Mouse (Mus musculus) brain, adult 2 months (tissue): ENCODE data around the gene Asb5.
"Not testable (repeated sequence)": the region's sequence is repeated elsewhere in the genome, so short reads cannot be mapped to it uniquely, and the experiment has no call there.

Experiments
- DNase-seq: peaks from one replicate; pipeline ENCODE4 v3.0.0; 2011; ENCODE audit warnings: low read depth, low spot score

Gene Asb5

DNA sequence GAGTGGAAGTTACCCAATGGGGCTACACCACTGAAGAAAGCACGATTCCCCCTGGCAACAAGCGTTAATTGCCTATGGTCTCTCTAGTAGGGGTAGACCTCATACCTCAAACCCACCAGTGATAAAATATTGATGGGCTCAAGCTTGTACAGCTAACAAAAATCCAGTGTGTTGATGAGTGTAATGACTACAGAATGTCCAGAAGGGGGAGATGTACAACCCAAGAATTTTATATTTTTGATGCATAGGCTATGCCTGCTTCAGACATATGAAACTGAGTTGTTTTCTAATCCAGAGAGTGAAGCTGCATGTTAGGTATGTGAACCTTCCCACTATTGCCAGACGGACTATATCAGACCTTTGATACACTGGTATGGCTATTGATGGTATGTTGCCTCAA is 7.9 kb downstream of the Asb5 start:
- DNase-seq = peak; percentile 22

GRCm38 (mm10) chr8:54541331-54541730 is 12.0 kb downstream of the Asb5 start:
- no peak for DNase-seq

DNA sequence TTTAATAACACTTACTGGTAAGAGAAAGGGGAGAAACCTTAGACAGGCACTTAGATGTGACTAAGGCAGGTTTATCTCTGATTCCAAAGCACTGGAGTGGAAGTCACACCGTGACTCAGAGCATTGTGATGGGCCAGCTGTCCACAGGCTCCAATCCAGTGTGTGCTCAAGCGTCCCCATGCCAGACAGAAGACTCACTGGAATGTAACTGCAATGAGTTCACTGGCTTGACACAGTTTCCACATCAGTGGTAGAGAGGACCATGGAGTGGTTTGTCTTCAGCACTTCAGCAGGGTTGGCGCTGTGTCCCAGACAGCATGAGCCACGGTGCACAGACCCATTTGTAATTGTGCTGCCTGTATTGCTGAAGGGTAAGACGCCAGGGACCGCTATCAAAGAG is 19.0 kb downstream of the Asb5 start:
- peak; percentile 57 for DNase-seq

DNA sequence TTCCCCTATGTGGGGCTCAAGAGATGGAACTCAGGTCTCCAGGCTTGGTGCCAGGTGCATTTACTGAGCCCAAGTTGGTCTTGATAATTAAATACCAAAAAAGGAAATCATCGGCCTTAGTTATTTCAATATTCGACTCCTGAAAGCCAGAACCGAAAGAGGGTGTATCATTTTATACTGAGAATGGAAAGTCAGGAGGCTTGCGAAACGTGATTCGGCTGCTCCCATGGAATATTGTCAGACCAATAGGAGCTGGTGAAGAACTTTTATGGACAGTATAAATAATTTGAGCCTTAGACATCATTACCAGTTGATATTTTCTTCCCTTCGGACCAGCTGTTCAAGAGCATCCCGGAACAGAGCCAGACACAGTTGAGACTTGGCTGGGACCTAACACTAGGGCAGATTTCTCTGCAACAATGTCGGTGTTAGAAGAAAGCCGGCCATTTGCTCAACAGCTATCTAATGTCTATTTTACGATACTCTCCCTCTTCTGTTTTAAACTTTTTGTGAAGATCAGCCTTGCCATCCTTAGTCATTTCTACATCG is 20.7 kb downstream of the Asb5 start:
- no peak for DNase-seq

- peak; percentile 62 for DNase-seq
Observed at GRCm38 (mm10) chr8:54554921-54555320, 25.5 kb downstream of the Asb5 start.

GRCm38 (mm10) chr8:54562137-54562536 is 32.8 kb downstream of the Asb5 start:
- DNase-seq = peak; percentile 43

- no peak for DNase-seq
Observed at GRCm38 (mm10) chr8:54565181-54565580, 35.8 kb downstream of the Asb5 start.

DNA sequence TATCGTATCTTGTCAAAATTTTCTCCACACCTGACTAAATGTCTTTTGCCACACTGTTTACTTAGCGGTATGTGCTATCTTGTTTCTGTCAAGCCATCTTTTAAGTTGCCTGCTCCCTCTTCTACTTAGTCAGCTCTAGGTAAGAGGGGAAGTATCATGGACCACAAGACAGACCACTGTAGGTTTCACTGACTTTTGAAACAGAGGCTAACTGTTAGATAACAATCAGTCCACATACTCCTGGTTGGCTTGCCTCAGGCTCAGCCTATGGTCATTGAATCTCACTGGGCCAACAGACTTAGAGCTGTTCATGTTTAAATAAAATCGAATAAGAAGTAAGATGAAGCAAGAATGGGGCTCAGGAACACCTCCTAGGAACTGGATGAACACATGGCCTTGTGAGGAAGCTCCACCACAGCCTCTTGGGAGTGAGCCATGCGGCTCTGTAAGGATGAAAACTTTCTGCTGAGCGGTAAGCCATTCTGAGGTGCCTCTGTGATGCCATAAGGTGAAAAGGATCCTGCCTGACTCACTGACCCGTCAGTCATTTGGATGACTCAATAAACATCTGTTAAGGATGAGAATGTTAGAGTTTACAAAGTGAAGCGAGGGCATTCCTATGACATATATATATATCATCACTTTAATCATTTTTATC is 36.4 kb downstream of the Asb5 start:
- no peak for DNase-seq

DNA sequence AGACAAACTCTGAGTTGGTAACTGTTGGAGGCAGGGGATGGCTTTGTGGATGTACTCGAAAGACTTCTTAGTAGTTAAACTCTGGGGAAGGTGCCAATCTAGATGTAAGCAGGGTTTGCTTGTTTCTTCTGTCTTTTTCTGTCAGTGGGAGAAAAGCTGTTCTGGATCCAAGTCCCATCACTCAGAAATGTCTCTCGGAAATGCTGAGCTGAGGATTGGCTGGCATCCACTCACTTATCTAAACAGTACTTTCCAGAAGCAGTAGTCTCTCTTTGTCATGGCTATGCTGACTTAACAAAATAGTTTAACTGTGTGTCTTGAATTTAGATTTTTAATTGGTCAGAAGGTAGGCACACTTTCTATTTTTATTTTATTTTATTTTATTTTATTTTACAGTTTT is 37.8 kb downstream of the Asb5 start:
- peak; percentile 40 for DNase-seq

GRCm38 (mm10) chr8:54570618-54571609 is 41.5 kb downstream of the Asb5 start:
- DNase-seq = no peak

- no peak for DNase-seq
Observed at GRCm38 (mm10) chr8:54581436-54581835, 52.1 kb downstream of the Asb5 start.

GRCm38 (mm10) chr8:54582886-54583285 is 53.5 kb downstream of the Asb5 start:
- DNase-seq = no peak

DNA sequence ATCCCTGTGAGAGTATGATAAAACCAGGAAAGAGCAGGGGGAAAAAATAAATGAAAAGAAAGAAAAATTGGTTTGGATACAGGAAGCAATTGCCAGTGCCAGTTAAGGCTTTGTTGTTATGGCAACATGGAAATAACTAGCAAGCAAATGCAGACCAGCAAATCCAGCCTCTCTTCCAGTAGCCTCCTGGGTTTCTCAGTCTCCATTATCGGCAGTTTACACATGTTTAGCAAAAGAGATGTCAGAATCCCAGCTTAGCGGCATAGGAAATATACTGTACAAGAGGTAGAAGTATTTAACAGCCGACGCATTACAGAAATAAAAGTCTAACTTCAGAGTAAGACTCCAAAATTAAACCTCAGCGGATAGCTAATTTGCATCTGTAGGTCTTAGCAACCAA is 65.3 kb downstream of the Asb5 start:
- peak; percentile 63 for DNase-seq

DNA sequence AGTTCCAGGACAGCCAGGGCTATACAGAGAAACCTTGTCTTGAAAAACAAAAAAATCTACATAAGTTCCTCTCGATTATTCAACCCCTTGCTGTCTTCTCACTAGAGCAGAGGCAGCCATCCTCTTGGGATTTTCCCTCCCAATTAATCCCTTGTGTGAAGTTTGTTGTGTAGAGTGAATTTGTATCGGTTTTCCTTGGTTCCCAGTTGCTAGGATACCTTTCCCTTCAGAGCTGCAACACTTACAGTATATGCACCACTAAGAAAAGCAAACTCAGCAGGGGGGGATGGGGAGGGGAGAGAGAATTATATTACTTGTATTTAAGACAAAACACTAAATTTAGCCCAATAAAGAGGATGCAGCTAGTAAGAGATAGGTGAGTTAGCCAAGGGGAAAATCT is 66.7 kb downstream of the Asb5 start:
- DNase-seq = peak; percentile 22

DNA sequence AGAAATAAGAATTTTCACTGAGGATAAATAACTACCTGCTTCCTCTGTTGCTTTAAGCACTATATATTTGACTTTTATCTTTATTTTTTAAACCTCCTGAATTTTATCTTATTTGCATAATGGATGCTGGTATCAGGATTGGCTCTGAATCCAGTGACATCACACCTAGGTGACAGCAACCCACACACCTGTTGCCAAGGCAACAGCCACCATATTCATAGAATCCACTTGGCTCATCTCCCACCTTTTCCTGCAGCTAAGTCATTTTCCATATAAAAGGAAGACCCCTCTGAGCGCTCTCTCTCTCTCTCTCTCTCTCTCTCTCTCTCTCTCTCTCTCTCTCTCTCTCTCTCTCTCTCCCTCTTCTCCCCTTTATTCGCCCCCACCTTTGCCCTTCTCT is 67.6 kb downstream of the Asb5 start:
- DNase-seq = peak; percentile 66

- peak; percentile 42 for DNase-seq
Observed at GRCm38 (mm10) chr8:54597386-54597785, 68.0 kb downstream of the Asb5 start.

- peak; percentile 84 for DNase-seq
Observed at GRCm38 (mm10) chr8:54600671-54601251, 71.4 kb downstream of the Asb5 start, which contains the start of gene Spata4. TSS of gene Spata4 (plus strand) at chr8:54600781.

GRCm38 (mm10) chr8:54603440-54603839 is 74.1 kb downstream of the Asb5 start:
- no peak for DNase-seq

- DNase-seq = peak; percentile 36
Observed at GRCm38 (mm10) chr8:54609336-54609735, 80.0 kb downstream of the Asb5 start.

DNA sequence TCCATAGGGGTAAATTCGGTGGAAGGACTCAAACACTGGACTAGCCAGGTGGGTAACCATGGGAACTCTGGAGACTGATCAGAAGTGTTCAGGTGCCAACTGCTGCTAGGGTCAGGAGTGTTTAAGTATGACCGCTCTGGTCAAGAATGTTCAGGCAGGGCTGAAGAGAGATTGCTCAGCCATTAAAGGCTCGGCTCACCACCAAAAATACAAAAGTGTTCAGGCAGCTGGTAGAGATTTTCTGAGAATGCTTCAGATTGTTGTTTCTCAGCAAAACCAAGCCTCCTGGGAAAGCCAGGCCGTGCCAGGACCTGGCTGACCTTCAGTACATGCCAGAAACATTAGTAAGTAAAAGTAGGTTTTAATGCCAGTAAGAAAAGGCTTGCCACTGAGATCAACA is 80.9 kb downstream of the Asb5 start:
- no peak for DNase-seq

- not testable (repeated sequence) for DNase-seq
Observed at GRCm38 (mm10) chr8:54616710-54617109, 87.3 kb downstream of the Asb5 start.
